Mouse (Mus musculus) heart, embryonic 11.5 days (tissue): ENCODE results near the gene Mapk7. TPM values are rescaled to one million over a fixed set of nuclear protein-coding genes. Genes with fewer than 3 reads are reported as not detected.

ENCODE experiments used
- ATAC-seq: fragments of 200-750 bp; cut with Nextera tagmentation; replicated peaks from 2 replicates; pipeline ENCODE4 v1.8.0; 2017; ENCODE audit warnings: moderate library complexity; ENCODE audit not compliant: insufficient number of reproducible peaks, low FRiP score, low TSS enrichment
- H3K27ac ChIP-seq: fragments of 300-500 bp; sonication (generic); 2 replicates; pipeline ENCODE4 v1.5.1; 2014; ENCODE audit warnings: mild to moderate bottlenecking, low read depth, low read length
- H3K27me3 ChIP-seq: fragments of 300-500 bp; sonication (generic); 2 replicates; pipeline ENCODE4 v1.6.1; 2014; ENCODE audit warnings: mild to moderate bottlenecking, low read length, mixed read lengths; ENCODE audit not compliant: control insufficient read depth, insufficient read depth
- H3K36me3 ChIP-seq: fragments of 300-500 bp; sonication (generic); 2 replicates; pipeline ENCODE4 v1.6.1; 2014; ENCODE audit warnings: mild to moderate bottlenecking, low read length, moderate library complexity, mixed read lengths; ENCODE audit not compliant: control insufficient read depth, insufficient read depth
- H3K4me1 ChIP-seq: fragments of 300-500 bp; sonication (generic); 2 replicates; pipeline ENCODE4 v1.6.1; 2014; ENCODE audit warnings: low read length; ENCODE audit not compliant: control insufficient read depth, insufficient read depth
- H3K4me2 ChIP-seq: fragments of 300-500 bp; sonication (generic); 2 replicates; pipeline ENCODE4 v1.6.1; 2014; ENCODE audit warnings: mild to moderate bottlenecking, moderate library complexity
- H3K4me3 ChIP-seq: fragments of 300-500 bp; sonication (generic); 2 replicates; pipeline ENCODE4 v1.5.1; 2014; ENCODE audit warnings: low read depth, low read length
- H3K9ac ChIP-seq: fragments of 300-500 bp; sonication (generic); 2 replicates; pipeline ENCODE4 v1.6.1; 2014; ENCODE audit warnings: mild to moderate bottlenecking, low read depth, low read length, moderate library complexity
- H3K9me3 ChIP-seq: fragments of 300-500 bp; sonication (generic); replicated peaks from 2 replicates; pipeline ENCODE4 v1.6.1; 2016; ENCODE audit warnings: low read length; ENCODE audit not compliant: control insufficient read depth
- WGBS: fragments of 180-500 bp; shearing (Covaris S2); extraction: QIAGEN DNeasy Blood & Tissue Kit; methylation state at CpG from one replicate; pipeline ENCODE4 v1.1.7; 2014; ENCODE audit not compliant: insufficient replicate concordance; 5-methylcytosine and 5-hydroxymethylcytosine counted together
- polyA plus RNA-seq: library from polyadenylated mRNA; unstranded; fragments of >200 nt; fragmentation: Nextera tagmentation; extraction: Ambion mirVana; gene quantifications from 2 replicates; pipeline ENCODE4 v1.2.1, GENCODE M21; 2014

Mapk7 gene
- polyA plus RNA-seq, 1 experiment from 2014 or later = 22.3 TPM

DNA sequence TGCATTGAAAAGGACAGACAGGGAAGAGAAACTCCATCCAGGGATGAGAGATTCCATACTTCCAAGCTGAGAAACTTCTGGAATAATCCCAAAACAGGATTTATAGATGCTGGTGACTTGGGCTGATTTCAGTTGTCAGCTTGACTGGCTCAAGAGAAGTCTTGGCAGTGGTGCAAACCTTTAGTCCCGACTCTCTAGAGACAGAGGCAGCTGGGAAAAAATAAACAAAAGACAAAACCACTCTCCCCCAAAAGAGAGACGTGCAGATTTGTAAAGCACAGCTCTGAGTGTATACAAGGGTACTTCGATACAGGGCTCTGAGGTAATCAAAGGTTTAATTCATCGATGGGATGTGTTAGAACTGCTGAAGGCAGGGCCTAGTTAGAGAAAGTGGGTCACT, 28.8 kb downstream of the Mapk7 start:
- H3K36me3 ChIP-seq = no peaks in the 10 kb centered on the region
- no peaks in the 10 kb centered on the region for H3K9me3 ChIP-seq
- no peak overlapping the region for H3K4me2 ChIP-seq
- H3K4me3 ChIP-seq = no peak overlapping the region
- H3K4me1 ChIP-seq = no peaks in the 10 kb centered on the region
- no peak overlapping the region for H3K27ac ChIP-seq
- H3K9ac ChIP-seq = no peak overlapping the region
- no peaks in the 10 kb centered on the region for H3K27me3 ChIP-seq
- no peak for ATAC-seq
- WGBS = 61% methylated on average over 4 of the region's 4 CpGs

DNA sequence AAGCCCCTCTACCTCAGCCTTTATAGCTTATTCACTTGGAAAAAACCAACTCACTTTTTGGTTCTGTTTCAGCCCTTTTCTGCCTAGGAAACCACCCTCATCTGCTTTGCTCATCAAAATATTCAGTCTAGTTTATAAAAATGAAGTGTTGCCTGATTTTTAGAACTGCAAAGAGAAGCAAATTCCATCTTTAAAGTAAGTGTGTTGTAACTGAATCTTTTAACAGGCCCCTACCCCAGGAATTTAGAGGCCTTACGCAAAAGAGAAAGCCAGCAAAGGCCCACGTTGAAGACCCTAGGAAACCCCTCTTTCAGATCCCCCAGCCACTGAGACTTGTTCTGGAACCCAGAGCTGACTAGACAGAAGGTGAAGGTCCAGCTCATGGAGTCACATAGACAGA, 30.1 kb downstream of the Mapk7 start:
- Histone ChIP-seq H3K27ac (no peak overlapping the region), H3K4me1 (no peaks in the 10 kb centered on the region), H3K36me3 (no peaks in the 10 kb centered on the region), H3K27me3 (no peaks in the 10 kb centered on the region), H3K9me3 (no peaks in the 10 kb centered on the region), H3K9ac (no peak overlapping the region), H3K4me2 (no peak overlapping the region), H3K4me3 (no peak overlapping the region)
- no peak for ATAC-seq
- WGBS = 68% methylated on average over 2 of the region's 2 CpGs

DNA sequence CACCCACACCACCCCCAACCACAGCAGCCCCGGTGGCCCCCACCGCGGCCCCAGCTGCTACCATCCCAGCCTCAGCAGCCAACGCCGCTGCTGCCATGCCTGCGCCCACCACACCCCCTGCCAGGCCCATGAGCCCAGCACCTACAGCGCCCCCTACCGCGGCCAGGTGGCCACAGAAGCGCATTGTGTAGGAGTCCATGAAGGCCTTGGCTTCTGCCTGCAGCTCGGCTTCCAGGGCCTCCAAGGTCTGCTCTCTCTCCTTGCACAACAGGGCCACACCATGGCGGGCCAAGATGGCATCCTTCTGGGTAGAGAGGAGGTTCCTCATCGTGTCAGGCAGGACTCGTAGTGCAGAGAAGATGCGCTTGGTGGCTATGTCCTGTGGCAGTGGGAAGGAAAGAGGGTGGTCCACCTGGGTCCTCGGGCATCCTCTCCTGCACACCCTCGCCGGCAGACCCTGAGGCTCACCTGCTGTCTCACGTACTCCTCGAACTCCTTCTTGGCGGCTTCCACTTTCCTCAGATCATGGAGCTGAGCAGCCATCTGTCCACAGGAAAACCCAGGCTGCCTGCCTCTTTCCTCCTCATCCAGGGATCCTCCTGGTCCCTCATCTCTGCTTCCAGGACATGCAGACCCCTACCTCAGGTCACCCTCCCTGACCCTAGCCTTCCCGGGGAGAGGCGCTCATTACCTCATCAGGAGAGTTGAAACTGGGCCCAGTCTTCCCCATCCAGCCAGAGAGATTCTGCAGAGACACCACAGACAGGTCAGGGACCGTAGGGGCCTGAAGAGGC, 44.5 kb downstream of the Mapk7 start:
- Histone ChIP-seq H3K27ac (no peak overlapping the region), H3K4me1 (peaks cover 6% of the 10 kb centered on the region), H3K4me2 (no peak overlapping the region), H3K4me3 (no peak overlapping the region), H3K36me3 (no peaks in the 10 kb centered on the region), H3K9ac (no peak overlapping the region), H3K9me3 (no peaks in the 10 kb centered on the region), H3K27me3 (peaks cover 13% of the 10 kb centered on the region)
- no peak for ATAC-seq
- WGBS = 62% methylated on average over 24 of the region's 24 CpGs

DNA sequence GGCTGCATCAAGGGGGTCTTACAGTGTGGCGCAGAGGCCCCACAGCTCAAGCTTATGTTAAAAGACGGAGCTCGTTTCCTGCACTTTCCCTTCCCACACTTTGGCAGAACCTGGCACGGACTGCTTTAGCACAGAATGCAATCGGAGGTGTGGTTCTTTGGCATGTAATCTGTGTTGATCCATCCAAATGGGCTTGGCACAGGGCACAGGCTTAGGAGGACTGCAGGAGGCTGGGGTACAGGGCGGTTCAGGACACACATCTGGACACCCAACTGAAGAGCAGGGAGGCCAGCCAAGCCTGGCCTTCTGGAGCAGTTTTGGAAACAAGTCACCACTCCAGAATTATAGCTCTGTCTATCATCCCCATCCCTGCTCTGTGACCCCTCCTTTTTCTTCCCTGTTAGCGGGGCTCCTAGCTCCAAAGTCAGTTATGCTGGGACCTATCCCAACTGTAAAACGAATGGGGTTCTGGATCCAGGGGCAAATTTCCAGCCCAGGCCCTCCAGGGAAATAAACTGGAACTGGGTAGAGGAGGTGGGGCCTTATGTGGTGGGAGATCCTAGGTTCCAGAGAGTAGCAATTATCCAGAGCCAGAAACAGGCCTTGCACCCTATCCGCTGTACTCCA, 45.5 kb downstream of the Mapk7 start:
- H3K9ac ChIP-seq = no peak overlapping the region
- peaks cover 13% of the 10 kb centered on the region for H3K27me3 ChIP-seq
- no peak for ATAC-seq
- H3K9me3 ChIP-seq = no peaks in the 10 kb centered on the region
- no peak overlapping the region for H3K4me3 ChIP-seq
- H3K36me3 ChIP-seq = no peaks in the 10 kb centered on the region
- H3K27ac ChIP-seq = no peak overlapping the region
- no peak overlapping the region for H3K4me2 ChIP-seq
- 71% methylated on average over 9 of the region's 9 CpGs for WGBS
- H3K4me1 ChIP-seq = peaks cover 4% of the 10 kb centered on the region

DNA sequence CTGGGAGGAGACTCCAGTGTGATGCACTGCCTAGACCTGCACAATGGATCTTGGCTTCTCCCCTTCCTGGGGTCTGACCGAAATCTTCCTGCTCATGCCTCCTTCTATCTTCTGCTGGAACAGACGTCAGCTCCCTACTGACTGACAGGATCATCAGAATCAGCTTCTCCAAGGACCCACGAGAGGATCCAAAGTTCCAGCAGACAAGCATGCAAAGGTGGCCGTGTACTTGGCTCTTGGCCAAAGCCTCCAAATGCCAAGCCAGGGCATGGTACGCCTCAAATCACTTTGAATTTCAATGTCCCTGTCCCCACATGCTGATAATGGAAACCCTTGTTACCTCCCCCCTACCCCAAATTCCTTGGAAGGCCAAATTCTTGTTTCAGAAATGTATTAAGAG, 46.2 kb downstream of the Mapk7 start:
- H3K9me3 ChIP-seq = no peaks in the 10 kb centered on the region
- no peak overlapping the region for H3K9ac ChIP-seq
- H3K27ac ChIP-seq = no peak overlapping the region
- no peak for ATAC-seq
- no peak overlapping the region for H3K4me2 ChIP-seq
- H3K27me3 ChIP-seq = peaks cover 12% of the 10 kb centered on the region
- 51% methylated on average over 5 of the region's 5 CpGs for WGBS
- H3K4me1 ChIP-seq = peaks cover 2% of the 10 kb centered on the region; the same call in 1 of the 2 replicates
- H3K4me3 ChIP-seq = no peak overlapping the region
- H3K36me3 ChIP-seq = no peaks in the 10 kb centered on the region

DNA sequence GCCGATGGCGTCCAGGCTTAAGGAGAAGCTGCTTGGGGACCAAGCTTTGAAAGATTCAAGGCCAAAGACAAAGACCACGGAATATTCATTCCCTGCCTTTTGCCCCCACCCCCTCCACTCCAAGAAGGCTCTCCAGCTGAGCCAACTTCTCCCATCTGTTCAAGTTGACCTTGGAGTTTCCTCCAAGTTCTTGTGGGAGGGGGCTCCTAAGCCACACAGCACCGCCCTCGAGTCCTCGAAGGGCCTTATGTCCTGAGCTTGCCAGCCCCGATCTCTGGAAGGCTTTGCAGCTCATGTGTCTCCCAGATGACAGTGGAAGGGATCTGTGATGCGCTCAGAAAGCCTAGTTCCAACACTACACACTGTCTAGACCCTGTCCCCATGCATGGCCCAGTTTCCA, 46.9 kb downstream of the Mapk7 start:
- H3K9ac ChIP-seq = no peak overlapping the region
- H3K9me3 ChIP-seq = no peaks in the 10 kb centered on the region
- H3K4me3 ChIP-seq = no peak overlapping the region
- ATAC-seq = no peak
- H3K36me3 ChIP-seq = no peaks in the 10 kb centered on the region
- H3K4me1 ChIP-seq = peaks cover 2% of the 10 kb centered on the region; the same call in 1 of the 2 replicates
- no peak overlapping the region for H3K27ac ChIP-seq
- H3K27me3 ChIP-seq = peaks cover 7% of the 10 kb centered on the region
- H3K4me2 ChIP-seq = no peak overlapping the region
- WGBS = 83% methylated on average over 8 of the region's 8 CpGs

DNA sequence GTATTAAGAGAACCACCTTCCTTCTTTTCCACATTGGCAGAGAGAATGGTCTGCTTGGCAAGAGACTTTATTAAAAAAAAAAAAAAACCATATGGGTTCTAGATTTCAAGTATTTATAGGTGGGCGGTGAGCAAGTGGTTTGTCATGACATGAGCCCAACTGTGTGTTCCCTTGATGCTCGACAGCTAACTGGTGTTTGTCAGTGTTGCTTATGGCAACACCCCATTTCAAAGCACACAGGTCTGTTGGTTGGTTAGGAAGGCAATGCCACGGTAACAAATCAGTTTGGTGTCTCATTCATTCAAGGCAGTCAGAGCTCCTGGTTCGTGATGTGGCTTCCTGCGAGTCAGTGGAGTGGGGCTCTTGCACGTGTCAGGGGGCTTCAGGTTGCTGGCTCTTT, 50.4 kb downstream of the Mapk7 start:
- Histone ChIP-seq H3K27me3 (no peaks in the 10 kb centered on the region), H3K4me1 (peaks cover 2% of the 10 kb centered on the region; the same call in 1 of the 2 replicates), H3K27ac (no peak overlapping the region), H3K9ac (no peak overlapping the region), H3K36me3 (no peaks in the 10 kb centered on the region), H3K4me2 (no peak overlapping the region), H3K9me3 (no peaks in the 10 kb centered on the region), H3K4me3 (no peak overlapping the region)
- WGBS = 87% methylated on average over 6 of the region's 6 CpGs
- no peak for ATAC-seq

DNA sequence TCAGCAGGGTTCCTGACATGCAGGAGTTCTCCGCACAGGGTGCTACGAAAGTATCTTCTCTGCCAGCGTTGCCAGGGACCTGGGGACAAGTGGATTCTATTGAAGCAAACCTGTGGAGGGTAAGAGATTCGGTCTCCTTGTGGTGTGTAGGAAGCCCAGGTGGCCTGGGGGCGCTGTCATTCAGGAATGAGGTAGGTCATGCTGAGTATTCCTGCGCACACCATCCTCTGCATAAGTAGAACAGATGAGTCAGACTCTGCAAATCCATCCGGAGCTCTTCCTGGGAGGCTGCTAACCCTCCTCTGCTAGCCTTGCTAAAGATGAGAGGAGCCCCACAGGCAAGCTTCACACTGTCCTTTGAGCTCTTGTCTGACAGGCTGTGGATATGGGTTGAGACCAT, 52.5 kb downstream of the Mapk7 start:
- no peak overlapping the region for H3K27ac ChIP-seq
- WGBS = 76% methylated on average over 7 of the region's 7 CpGs
- ATAC-seq = no peak
- no peak overlapping the region for H3K4me3 ChIP-seq
- H3K4me2 ChIP-seq = no peak overlapping the region
- no peaks in the 10 kb centered on the region for H3K36me3 ChIP-seq
- H3K4me1 ChIP-seq = no peaks in the 10 kb centered on the region
- no peak overlapping the region for H3K9ac ChIP-seq
- no peaks in the 10 kb centered on the region for H3K9me3 ChIP-seq
- H3K27me3 ChIP-seq = no peaks in the 10 kb centered on the region

DNA sequence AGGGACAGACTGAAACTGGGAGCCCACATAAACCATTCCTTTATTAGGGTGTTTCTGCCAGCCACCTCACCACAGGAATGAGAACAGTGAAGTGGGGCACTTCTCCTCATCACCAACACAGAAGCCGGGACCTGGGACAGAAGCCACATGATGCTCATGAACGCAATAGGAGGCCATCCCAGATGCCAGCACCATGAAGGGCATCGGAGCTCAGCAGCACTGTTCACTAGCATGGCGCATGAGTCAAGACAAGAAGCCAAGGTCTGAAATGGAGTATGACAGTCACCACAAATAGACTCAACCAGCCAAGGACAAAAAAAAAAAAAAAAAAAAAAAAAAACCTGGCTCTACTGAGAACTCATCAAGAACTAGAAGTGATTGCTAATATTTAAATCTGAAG, 53.8 kb downstream of the Mapk7 start:
- Histone ChIP-seq H3K4me1 (no peaks in the 10 kb centered on the region), H3K36me3 (no peaks in the 10 kb centered on the region), H3K9me3 (no peaks in the 10 kb centered on the region), H3K4me2 (no peak overlapping the region), H3K27ac (no peak overlapping the region), H3K4me3 (no peak overlapping the region), H3K27me3 (no peaks in the 10 kb centered on the region), H3K9ac (no peak overlapping the region)
- ATAC-seq = no peak
- WGBS = 90% methylated on average over 4 of the region's 4 CpGs
